Mouse (Mus musculus) kidney, adult 2 months (tissue): ENCODE measurements around the gene Cygb.

Source experiments
- CTCF ChIP-seq: fragments of 200-500 bp; conservative IDR thresholded peaks from 2 replicates; pipeline ENCODE4 v1.5.1; 2011; ENCODE audit warnings: low read depth, mild to moderate bottlenecking, control low read depth, low read length, moderate library complexity, mixed read lengths; ENCODE audit not compliant: insufficient read depth, insufficient read length
- POLR2A ChIP-seq: fragments of 200-500 bp; IDR thresholded peaks from one replicate; pipeline ENCODE4 v1.6.1; 2011; ENCODE audit warnings: low read depth, low read length, control low read depth

GRCm38 (mm10) chr11:116647340-116647991 lies 6.6 kb downstream of the Cygb start:
- no peak for TF ChIP-seq CTCF
- TF ChIP-seq POLR2A: no peak
